Mouse (Mus musculus): ENCODE data around the gene Klc3.

Gene Klc3

DNA sequence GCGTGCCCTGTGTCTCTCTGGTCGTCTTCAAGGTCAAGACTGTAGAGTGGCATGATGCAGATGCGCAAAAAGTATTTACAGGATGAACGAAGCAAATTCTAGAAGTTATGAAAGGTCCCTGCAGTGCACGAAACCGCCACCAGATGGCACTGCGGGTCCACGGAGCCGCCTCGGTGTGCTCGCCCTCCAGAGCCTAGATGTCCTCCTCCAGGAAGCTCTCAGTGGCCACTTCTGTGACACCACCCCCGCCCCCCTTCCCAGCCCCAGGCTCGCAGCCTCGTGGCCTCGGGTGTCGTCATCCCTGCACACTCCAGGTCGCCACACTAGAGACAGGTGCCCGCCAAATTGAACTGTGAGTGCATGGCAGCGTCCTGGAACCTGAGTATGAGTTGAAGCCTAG is 1.5 kb upstream of the Klc3 start:
- peak; percentile 79 for DNase-seq

DNA sequence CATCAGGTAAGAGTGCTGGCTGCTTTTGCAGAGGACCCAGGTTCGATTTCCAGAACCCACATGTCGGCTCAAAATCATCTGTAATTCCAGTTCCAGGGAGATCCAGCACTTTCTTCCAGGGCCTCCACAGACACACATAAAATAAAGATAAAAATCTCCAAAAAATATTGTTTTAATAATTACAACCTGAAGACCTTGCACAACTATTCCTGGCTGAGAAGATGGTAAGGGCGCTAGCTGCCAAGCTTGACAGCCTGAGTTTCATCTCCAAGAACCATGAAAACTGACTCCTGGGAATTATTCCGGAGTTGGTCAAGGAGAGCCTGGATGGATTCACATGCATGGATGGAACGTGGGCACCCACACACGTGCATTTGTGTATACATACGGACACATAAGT is 572 bp upstream of the Klc3 start, which contains the start of gene Ckm:
Gene Ckm, plus strand, starts transcription at position 301 of the 400 bp plus-strand sequence.
- DNase-seq = no peak

DNA sequence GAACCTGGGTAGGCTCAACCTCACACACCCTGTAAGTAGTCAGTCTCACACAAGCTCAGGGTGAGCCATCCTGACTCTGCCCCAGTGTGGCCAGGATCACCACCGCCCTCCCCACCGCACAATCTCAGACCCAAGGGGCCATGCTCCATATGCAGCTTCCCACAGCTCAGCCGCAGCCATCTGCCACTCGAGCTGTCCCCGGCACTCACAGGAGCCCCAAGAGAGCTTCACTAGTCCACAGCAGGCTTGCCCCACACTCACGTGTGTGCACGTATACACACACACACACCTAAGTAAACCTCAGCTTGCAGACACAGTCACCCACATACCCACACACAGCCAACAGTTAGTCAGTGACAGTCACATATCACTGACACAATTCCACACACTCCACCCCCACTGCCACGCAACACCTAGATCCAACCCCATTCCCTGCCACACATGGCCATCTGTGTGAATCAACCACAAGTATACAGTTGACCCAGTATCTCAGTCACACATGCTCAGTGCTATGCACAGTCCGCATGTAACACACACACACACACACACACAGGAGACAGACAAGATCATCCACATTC is 1.3 kb downstream of the Klc3 start:
- DNase-seq = no peak

DNA sequence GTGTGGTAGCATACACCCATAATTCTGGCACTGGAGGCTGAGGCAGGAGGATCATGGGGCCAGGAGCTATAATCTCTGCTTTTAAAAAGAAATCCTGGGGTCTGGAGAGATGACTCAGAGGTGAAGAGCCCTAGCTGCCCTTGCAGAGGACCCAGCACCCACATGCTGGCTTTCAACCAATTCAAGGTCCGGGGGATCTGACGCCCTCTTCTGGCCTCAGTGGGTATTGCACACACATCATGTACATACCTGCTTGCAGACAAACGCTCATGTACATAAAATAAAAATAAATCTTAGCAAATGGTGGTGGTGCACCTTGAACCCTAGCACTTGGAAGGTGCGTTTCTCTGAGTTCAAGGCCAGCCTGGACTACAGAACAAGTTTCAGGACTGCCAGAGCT is 3.0 kb downstream of the Klc3 start:
- no peak for DNase-seq

DNA sequence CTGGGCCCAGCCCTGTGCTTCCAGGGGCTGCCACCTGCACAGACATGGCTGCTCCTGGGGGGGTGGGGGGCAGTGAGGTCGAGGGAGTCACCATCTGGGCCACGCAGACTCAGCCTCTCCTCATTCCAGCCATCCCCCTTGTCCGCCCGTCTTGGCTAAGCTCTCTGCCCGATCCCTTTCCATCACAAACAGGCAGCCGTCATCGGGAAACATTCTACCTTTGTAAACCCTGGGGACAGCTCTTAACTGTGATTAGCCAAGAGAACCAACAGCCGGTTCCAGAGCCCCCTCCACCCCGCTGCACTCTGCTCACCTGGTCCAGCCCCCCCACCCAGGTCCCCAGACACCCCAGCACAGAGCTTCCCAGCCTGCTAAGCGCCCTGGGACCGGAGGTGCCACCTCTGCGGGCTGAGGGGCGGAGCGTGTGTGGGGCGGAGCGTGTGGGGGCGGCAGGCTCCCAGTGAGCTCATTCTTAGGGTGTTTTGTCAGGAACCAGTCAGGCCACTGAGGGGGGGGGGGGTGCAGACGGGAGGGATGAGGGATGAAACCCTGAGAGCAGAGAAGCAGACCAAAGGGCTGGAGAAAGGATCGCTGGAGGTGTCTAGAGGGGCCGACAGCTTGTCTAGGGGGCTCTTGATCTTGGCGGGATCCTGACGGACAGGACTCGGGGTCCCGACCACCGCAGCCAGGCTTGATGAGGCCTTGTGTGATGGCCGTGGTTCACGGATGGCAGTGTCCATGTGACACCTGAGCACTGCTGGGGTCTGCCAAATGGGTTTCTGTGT is 4.2 kb downstream of the Klc3 start:
- peak; percentile 60 for DNase-seq

DNA sequence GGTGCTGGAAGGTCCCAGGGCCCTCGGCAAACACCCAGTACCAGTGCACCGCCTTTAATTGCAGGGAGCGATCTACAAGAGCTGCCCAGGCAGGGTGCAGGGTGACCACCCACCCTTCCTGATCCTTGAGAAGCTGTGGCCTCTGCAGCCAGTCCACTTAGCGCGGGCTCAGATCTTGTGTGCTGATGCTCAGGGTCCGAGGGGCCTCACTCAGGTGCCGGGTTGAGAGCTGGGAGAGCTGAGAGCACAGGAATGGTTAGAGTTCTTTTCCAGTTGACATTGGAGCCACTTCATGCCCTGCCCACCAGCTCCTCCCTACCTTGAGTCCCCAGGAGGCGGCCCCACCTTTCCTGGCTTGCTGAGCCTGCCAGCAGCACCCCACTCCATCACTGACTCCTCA is 9.4 kb downstream of the Klc3 start:
- no peak for DNase-seq

DNA sequence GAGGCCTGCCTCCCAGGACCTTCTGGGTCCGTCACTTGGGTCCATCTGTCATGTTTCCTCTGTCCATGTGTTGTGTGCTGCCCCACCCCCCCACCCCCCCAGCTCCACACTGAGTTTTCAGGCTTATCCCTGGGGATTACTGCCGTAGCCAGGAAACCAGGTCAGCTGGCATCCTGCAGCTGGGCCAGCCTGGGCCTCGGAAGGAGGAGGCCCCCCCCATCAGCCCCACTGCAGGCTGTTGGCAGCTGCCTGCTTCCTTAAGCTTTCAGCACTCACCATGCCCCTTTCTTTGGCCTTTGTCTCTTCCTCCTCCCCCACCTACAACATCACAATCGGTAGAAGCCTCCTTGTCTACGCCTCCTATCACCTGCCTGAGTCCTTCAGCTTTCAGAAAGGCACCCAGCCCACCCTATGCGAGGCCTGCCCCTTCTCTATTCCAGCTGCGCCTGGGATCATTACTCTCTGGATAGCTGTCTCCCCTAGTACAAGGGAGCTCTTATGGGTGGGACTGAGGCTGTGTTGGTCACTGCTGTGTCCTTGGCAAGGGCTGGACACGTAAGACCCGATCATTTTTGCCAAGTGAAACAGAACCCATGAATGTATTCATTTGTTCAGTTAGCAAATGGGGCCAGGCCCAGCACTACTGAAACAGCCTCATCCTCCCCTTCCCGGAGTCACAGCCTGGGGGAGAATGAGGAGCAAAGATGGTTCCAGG is 15.0 kb downstream of the Klc3 start:
- no peak for DNase-seq

DNA sequence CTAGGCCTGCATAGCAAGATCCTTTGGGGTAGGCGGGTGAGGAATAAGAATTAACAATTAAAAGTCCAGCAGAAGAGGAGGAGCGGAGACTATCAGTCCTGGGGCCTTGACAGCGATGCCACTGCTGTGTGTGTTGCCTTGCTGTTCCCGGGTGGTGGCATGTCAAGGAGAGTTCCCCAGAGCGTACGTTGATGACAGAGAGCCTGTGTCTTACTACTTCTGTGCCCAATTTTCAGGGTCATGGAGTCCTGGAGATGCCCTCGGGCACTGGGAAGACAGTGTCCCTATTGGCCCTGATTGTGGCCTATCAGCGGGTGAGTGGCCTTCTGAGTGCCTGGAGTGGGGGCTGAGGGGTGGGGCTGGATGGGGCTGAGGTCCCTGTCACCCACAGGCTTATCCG is 20.2 kb downstream of the Klc3 start:
- no peak for DNase-seq

DNA sequence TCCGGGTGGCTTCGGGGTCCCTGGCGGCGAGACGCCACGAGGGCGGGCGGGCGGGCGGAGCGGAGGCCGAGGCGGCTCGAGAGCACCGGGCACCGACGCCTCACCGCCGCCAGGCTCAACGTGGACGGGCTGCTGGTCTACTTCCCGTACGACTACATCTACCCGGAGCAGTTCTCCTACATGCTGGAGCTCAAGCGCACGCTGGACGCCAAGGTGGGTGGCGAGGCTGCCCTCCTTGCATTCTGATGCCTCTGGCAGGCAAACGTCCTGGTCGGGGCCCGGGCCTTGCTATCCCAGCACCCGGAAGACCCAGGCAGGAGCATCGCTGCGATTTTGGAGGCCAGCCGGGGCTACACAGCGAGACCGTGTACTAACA is 21.8 kb downstream of the Klc3 start:
- DNase-seq = no peak

DNA sequence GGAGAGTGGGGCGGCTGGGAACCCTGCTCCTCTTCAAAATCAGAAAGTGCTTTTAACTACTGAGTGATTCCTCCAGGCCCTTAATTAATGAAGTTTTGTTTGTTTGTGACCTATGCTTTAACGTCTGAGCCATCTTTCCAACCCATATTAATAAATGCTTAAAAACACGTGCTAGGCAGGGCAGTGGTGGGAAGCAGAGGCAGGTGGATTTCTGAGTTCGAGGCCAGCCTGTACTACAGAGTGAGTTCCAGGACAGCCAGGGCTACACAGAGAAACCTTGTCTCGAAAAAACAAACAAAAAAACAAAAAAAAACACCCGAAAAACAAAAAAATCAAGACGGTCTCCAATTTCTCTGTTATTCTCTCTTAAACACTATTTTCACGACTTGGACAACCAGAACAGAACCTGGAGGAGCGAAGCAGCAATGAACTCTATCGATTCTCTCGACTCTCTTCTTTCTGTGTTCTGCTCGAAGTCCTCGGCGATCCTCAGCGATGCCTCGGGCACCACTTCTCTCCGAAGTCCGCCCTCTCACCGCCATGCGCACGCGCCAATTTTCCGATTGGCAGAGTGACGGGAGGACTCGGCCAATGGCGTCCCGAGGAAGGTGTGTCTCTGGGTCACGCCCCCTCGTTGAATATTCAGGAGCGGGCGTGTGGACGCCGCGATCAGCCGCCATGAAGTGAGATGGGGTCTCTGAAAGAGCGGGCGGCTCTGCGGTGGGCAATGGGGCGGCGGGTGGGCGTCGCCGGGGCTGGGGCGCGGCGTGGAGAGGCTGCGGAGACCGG is 22.3 kb downstream of the Klc3 start, which contains the start of gene Ercc2:
Gene Ercc2, plus strand, starts transcription at position 634 of the 789 bp plus-strand sequence.
- DNase-seq = peak; percentile 99

DNA sequence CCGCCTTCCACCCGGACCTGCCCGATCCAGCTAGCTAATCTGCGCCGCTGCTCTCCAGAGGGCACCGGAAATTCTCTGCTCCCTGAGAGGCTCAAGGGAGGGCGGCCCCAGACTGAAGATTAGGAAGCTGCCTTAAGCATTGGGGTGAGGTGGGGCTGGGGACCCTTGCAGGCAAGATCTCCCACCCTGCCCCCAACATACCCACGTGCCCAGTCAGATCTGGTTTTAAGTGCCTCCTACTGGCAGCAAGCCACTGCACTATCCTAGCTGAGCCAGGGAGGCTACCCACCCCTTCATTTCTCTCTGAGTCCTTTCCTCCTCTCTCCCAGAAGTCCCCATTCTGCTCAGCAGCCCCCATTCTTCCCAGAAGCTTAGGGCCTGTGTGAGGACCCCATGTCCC is 25.9 kb downstream of the Klc3 start:
- no peak for DNase-seq

DNA sequence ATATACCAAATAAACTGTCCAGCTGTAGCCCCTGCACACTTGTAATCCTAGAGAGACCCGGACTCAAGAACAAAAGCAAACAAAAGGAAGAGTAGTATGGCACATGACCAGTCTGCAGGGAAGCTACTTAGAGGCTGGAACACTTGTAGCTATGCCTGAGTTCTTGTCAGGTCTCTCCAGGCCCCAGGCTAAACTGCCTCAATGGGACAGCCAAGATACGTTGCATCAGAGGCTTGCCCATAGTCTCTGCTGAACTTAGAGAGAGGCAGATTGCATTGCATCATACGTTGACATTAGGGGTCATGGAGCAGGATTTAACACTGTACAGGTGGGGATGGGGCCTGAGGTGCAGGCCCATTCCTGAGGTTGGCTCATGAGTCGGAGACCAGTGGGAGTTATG is 27.9 kb downstream of the Klc3 start:
- no peak for DNase-seq

DNA sequence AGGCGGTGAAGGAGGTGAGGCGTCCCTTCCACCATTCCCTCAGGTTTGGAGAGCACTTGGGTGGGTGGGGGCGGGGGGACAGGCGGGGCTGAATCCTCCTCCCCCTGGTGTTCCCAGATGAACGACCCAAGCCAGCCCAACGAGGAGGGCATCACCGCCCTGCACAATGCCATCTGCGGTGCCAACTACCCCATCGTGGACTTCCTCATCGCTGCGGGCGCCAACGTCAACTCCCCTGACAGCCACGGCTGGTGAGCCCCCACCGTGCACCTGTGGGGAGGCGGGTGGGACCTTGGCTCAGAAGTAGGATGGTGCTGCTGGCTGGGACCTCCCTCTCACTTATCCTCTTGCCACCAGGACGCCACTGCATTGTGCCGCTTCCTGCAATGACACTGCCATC is 28.5 kb downstream of the Klc3 start:
- DNase-seq = no peak

DNA sequence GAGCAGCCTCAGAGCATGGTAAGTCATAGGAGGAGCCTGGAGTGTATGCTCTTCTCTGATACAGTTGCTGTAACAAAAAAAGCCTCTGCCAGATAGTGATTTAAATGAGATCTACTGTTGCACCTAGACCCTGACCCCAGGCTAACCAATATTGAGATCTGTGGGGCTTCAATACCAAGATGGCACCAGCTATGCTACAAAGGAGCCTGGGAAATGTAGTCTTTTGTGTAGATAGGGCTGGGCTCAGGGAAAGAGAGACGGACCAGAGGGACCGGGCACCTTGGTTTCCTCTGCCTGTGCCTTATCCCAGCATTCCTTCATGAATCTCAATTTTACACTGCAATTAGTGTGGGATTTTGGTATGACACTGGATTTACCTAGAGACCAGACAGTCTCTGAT is 30.5 kb downstream of the Klc3 start:
- no peak for DNase-seq

DNA sequence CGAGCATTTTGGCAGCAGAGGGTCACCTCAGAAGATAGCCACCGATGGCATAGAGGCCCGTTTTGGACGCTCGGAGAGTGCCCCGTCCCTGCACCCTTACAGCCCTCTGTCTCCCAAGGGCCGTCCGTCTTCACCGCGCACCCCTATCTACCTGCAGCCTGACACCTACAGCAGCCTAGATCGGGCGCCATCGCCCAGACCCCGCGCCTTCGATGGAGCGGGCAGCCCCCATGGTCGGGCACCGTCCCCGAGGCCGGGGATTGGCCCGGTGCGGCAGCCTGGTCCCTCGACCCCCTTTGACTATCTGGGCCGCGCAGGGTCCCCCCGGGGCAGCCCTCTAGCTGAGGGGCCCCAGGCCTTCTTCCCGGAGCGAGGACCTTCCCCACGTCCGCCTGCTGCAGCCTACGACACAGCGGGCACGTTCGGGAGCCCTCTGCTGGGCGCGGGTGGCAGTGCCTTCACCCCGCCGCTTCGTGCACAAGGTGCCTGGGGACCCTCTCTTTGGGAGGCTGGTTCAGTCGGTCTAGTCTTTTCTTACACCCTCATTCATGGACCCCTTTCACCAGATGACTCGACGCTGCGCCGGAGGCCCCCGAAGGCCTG is 34.0 kb downstream of the Klc3 start:
- peak; percentile 49 for DNase-seq

DNA sequence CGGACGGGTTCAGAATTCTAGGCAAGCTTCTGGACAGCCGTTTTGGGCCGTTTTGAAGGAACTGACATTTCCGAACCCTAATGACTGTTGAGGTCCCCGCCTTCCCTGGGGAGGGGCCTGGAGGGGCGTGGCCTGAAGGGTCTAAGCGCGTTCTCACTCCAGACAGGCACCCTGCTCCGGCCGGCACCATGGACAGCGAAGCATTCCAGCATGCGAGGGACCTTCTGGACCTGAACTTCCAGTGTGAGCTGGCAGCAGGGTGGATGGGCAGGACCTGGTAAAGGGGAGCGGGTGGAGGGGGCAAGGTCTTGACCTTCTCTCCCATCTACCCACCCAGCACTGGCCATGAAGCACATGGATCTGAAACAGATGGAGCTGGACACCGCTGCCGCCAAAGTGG is 35.5 kb downstream of the Klc3 start:
- DNase-seq = peak; percentile 55

DNA sequence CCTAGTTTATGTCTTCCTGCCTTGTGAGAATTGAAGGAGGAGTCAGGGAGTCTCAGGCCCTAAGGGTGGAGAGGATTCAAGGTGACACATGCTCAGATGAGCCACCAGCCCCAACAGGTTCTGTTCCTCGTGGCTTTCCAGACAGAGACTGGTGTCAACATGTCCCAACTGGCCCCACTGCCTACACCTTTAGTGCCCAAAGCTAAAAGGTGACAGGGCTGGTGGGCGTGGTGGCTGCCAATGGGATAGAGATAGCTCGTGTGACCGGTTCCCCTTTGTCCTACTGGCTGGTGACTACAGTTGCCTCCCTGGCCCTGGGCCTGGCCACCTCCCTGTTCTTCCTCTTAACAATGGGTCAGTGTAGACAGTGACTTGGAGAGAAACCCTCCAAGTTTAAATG is 38.5 kb downstream of the Klc3 start:
- no peak for DNase-seq

DNA sequence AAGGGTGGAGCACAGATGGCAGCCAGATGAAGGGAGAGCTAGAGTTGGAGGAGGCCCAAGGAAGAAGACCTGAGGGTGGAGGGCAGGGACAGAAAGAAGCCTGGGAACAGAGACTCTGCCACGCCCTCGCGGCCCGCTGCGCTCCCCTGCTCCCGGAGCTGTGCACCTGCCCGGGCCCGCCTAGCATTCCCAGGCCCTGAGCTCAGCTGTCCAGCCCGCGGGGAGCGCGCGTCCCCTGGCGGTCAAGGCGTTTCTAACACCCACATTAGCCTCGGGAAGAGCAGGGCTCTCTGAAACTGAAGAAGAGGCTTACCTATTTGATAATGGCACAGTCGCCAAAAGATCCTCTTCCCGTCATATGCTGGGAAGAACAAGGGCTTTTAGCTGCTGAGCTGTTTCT is 40.0 kb downstream of the Klc3 start:
- peak; percentile 78 for DNase-seq

DNA sequence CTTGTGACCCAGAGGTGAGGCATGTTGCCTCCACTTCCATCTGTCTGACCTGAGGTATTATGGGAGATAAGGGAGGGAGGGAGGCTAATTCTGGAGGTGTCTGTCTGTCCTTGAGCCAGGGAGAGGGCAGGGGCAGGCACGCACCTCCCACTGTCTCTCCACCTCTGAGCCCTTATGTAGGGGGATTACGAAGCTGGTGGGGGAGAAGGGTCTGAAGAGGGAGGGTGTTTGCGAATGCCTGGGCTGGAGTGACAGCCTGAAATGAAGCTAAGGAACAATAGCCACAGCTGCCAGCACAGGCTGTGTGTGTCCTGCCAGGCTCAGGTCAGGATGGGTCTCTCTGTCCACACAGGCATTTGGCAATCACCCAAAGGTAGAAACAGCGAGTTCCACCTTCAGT is 41.6 kb downstream of the Klc3 start:
- no peak for DNase-seq

DNA sequence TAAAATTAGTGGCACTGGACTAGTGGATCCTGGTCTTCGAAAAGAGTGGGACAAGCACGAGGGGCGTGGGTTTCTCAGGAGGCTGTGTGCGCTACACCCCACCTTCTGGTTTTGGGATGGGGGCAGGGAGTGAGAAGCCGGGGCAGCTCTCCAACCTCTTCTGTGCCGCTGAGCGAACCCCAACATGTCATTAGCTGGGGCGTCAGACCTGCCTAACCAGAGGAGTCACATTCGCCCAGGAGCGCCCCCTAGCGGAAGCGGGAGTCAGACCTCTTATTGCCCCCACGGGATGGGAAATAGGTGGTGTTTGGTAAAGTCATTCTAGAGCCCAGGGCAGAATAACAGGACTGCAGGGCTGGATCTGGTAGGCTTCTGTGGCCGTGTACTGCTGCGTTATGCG is 42.2 kb downstream of the Klc3 start:
- peak; percentile 89 for DNase-seq

DNA sequence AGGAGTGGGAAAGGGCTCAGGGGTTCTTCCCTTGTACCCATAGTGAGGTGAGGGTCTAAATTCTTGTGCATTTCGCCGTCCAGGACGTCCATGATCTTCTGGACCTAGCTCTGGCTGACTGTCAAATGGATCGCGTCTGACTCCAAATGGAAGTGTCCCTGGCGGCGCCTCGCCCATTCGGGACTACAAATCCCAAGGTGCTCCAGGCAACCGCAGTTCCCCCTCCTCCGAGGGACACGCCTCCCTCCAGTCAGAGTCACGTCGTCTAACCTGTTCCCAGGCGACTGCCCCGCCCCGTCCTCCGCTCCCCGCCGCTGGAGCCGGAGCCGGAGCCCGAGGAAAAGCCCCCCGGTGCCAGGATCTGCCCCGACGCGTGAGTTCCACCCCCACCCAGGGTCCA is 43.0 kb downstream of the Klc3 start:
- DNase-seq = peak; percentile 94

DNA sequence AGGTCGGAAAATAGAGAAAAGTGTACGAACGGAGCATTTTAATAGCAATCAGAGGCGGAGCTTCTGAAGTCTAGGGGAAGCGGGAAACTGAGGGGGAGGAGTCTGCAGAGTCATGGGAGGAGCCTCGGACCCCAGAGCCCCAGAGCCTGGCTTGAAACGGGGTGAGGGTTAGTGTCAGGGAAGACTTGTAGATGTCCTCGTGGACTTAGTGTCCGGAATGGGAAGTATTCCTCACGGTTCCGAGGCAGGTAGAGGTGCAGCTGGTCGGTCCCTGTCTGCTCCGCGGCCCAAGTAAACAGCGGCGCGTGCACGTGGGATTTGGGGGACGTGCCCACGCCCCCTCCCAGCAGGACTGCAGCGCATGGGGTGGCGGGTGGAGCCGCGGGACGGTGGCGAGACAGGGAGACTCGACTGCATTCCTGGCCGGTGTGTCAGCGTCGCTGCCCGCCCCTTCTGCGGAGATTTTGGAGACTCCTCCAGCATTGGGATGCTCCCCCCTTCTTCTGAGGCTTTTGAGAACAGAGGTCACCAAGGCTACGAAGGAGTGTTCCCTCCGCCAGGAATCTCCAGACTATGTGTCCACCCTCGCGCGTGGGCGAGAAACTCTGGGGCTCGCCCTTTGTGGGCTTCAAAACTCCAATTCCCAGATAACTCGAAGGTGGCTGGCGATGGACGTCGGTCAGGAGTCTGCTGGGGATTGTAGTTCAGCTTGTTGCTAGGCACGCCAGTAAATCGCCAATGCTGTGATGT is 43.8 kb downstream of the Klc3 start:
- peak; percentile 81 for DNase-seq

All from liver (tissue).